Mouse (Mus musculus) C2C12 (cell line): ENCODE data around the gene Rhbdd3.

ENCODE experiments used
- CTCF ChIP-seq: IDR thresholded peaks from one replicate; pipeline ENCODE4 v1.5.1; 2011; ENCODE audit not compliant: control insufficient read depth, insufficient read depth, insufficient read length
- FOSL1 ChIP-seq: IDR thresholded peaks from one replicate; pipeline ENCODE4 v1.8.0; 2011; ENCODE audit warnings: mild to moderate bottlenecking, low read length; ENCODE audit not compliant: poor library complexity, insufficient read depth, severe bottlenecking
- MYOG ChIP-seq: IDR thresholded peaks from one replicate; pipeline ENCODE4 v1.6.1; 2011; ENCODE audit not compliant: control insufficient read depth, insufficient read length; ENCODE audit errors: extremely low read depth
- USF1 ChIP-seq: IDR thresholded peaks from one replicate; pipeline ENCODE4 v1.6.1; 2011; ENCODE audit warnings: low read depth, mild to moderate bottlenecking, control low read depth, moderate library complexity

DNA sequence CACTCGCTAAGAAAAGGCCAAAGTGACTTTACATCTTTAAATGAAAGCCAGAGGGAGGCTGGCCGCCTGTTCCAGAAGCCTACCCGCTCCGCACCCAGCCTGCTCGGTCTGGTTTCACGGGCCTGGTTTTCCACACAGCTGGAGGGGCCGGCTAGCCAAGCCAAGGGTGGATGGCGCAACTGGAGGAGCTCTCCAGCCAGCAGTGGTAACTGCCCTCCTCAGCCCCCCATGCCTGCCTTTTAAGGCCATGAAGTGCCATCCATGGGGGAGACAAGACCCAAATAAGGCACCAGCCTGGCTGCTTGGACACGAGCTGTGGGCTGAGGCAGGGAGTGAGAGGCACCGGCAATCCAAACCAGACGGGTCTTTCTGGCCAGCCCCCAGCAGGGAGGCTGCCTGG is 37.2 kb downstream of the Rhbdd3 start:
- no peak for TF ChIP-seq CTCF
- TF ChIP-seq MYOG: no peak
- TF ChIP-seq FOSL1: no peak
- no peak for TF ChIP-seq USF1
